Mouse (Mus musculus): ENCODE results near the gene Fyb.

The Fyb gene

GRCm38 (mm10) chr15:6598626-6599025, 76.0 kb downstream of the Fyb start:
- no peak for DNase-seq (ENCODE audit: low spot score)

GRCm38 (mm10) chr15:6600314-6600713, 77.7 kb downstream of the Fyb start:
- no peak for DNase-seq (ENCODE audit: low spot score)

GRCm38 (mm10) chr15:6601330-6601729, 78.7 kb downstream of the Fyb start:
- no peak for DNase-seq (ENCODE audit: low spot score)

- no peak for DNase-seq (ENCODE audit: low spot score)
Observed at GRCm38 (mm10) chr15:6602003-6602402, 79.3 kb downstream of the Fyb start.

- no peak for DNase-seq (ENCODE audit: low spot score)
Observed at GRCm38 (mm10) chr15:6610703-6611102, 88.0 kb downstream of the Fyb start.

- DNase-seq (ENCODE audit: low spot score), result no peak
Observed at GRCm38 (mm10) chr15:6612835-6613234, 90.2 kb downstream of the Fyb start.

- no peak for DNase-seq (ENCODE audit: low spot score)
Observed at GRCm38 (mm10) chr15:6616382-6617149, 93.9 kb downstream of the Fyb start.

GRCm38 (mm10) chr15:6619558-6620316, 97.1 kb downstream of the Fyb start:
- no peak for DNase-seq (ENCODE audit: low spot score)

GRCm38 (mm10) chr15:6622512-6622911, 99.9 kb downstream of the Fyb start:
- peak; percentile 86 for DNase-seq (ENCODE audit: low spot score)

GRCm38 (mm10) chr15:6623529-6624228, 101.0 kb downstream of the Fyb start:
- DNase-seq (ENCODE audit: low spot score), result no peak

GRCm38 (mm10) chr15:6624365-6625182, 101.9 kb downstream of the Fyb start:
- DNase-seq (ENCODE audit: low spot score), result no peak

GRCm38 (mm10) chr15:6625607-6626033, 103.0 kb downstream of the Fyb start:
- peak; percentile 57 for DNase-seq (ENCODE audit: low spot score)

- no peak for DNase-seq (ENCODE audit: low spot score)
Observed at GRCm38 (mm10) chr15:6626123-6626522, 103.5 kb downstream of the Fyb start.

GRCm38 (mm10) chr15:6628431-6629077, 105.9 kb downstream of the Fyb start:
- DNase-seq (ENCODE audit: low spot score), result no peak

GRCm38 (mm10) chr15:6629174-6629573, 106.5 kb downstream of the Fyb start:
- no peak for DNase-seq (ENCODE audit: low spot score)

GRCm38 (mm10) chr15:6635405-6635804, 112.8 kb downstream of the Fyb start:
- no peak for DNase-seq (ENCODE audit: low spot score)

GRCm38 (mm10) chr15:6642223-6642622, 119.6 kb downstream of the Fyb start:
- no peak for DNase-seq (ENCODE audit: low spot score)

- DNase-seq (ENCODE audit: low spot score), result no peak
Observed at GRCm38 (mm10) chr15:6645498-6645897, 122.8 kb downstream of the Fyb start.

- DNase-seq (ENCODE audit: low spot score), result no peak
Observed at GRCm38 (mm10) chr15:6647066-6647465, 124.4 kb downstream of the Fyb start.

GRCm38 (mm10) chr15:6648757-6649403, 126.2 kb downstream of the Fyb start:
- DNase-seq (ENCODE audit: low spot score), result no peak

- DNase-seq (ENCODE audit: low spot score), result no peak
Observed at GRCm38 (mm10) chr15:6653046-6653445, 130.4 kb downstream of the Fyb start.
